Mouse (Mus musculus) spleen, postnatal 36 days (tissue): ENCODE results near the gene Olfr577.

Experiments used
- DNase-seq, 2 experiments: peaks; one replicate each; pipeline ENCODE4 v3.0.0; 2022; ENCODE audit warnings: low spot score in 2 of 2, mixed read lengths in 1 of 2

The Olfr577 gene

GRCm38 (mm10) chr7:102975843-102976242, at the start of gene Olfr577:
Gene Olfr577, minus strand, starts transcription at chr7:102975943.
- DNase-seq = no peak

- no peak for DNase-seq
Measured at GRCm38 (mm10) chr7:102989224-102989623, 13.5 kb upstream of the Olfr577 start, which contains the start of gene Olfr578. Gene Olfr578, minus strand, starts transcription at chr7:102989324.

- no peak for DNase-seq
Measured at GRCm38 (mm10) chr7:102974399-102974798, 1.3 kb downstream of the Olfr577 start.

GRCm38 (mm10) chr7:102962360-102962759, 13.4 kb downstream of the Olfr577 start, which contains the start of gene Olfr576:
Gene Olfr576, plus strand, starts transcription at chr7:102962660.
- no peak for DNase-seq

GRCm38 (mm10) chr7:102958593-102958992, 17.1 kb downstream of the Olfr577 start, which contains the start of gene Olfr575:
Gene Olfr575, minus strand, starts transcription at chr7:102958775.
- no peak for DNase-seq

GRCm38 (mm10) chr7:102958137-102958536, 17.6 kb downstream of the Olfr577 start:
- DNase-seq = no peak

GRCm38 (mm10) chr7:102950732-102951131, 25.0 kb downstream of the Olfr577 start:
- no peak for DNase-seq

GRCm38 (mm10) chr7:102948167-102948566, 27.6 kb downstream of the Olfr577 start, which contains the start of gene Olfr574:
Gene Olfr574, plus strand, starts transcription at chr7:102948467.
- no peak for DNase-seq

GRCm38 (mm10) chr7:102943417-102943816, 32.3 kb downstream of the Olfr577 start:
- no peak for DNase-seq

- no peak for DNase-seq
Measured at GRCm38 (mm10) chr7:102942475-102942874, 33.3 kb downstream of the Olfr577 start, which contains the start of gene Olfr573-ps1. Gene Olfr573-ps1, minus strand, starts transcription at chr7:102942575.

- DNase-seq = no peak
Measured at GRCm38 (mm10) chr7:102927105-102927504, 48.6 kb downstream of the Olfr577 start.

GRCm38 (mm10) chr7:102924109-102924508, 51.6 kb downstream of the Olfr577 start, which contains the start of gene Olfr572:
Gene Olfr572, plus strand, starts transcription at chr7:102924409.
- no peak for DNase-seq
